Mouse (Mus musculus): ENCODE measurements around the gene Arl15.

Arl15 gene

GRCm38 (mm10) chr13:113824027-113824426 is 29.7 kb downstream of the Arl15 start:
- no peak for TF ChIP-seq GATA4 (IDR thresholded peaks at IDR 0.05; ENCODE audit: insufficient replicate concordance, low read length)

GRCm38 (mm10) chr13:113828633-113829032 is 34.3 kb downstream of the Arl15 start:
- no peak for TF ChIP-seq GATA4 (IDR thresholded peaks at IDR 0.05; ENCODE audit: insufficient replicate concordance, low read length)

- TF ChIP-seq GATA4 (IDR thresholded peaks at IDR 0.05; ENCODE audit: insufficient replicate concordance, low read length): no peak
These were observed 34.8 kb downstream of the Arl15 start for GRCm38 (mm10) chr13:113829079-113829478.

- no peak for TF ChIP-seq GATA4 (IDR thresholded peaks at IDR 0.05; ENCODE audit: insufficient replicate concordance, low read length)
These were observed 36.5 kb downstream of the Arl15 start for GRCm38 (mm10) chr13:113830805-113831204.

GRCm38 (mm10) chr13:113832947-113833346 is 38.6 kb downstream of the Arl15 start:
- no peak for TF ChIP-seq GATA4 (IDR thresholded peaks at IDR 0.05; ENCODE audit: insufficient replicate concordance, low read length)

GRCm38 (mm10) chr13:113835921-113836320 is 41.6 kb downstream of the Arl15 start:
- TF ChIP-seq GATA4 (IDR thresholded peaks at IDR 0.05; ENCODE audit: insufficient replicate concordance, low read length): no peak

GRCm38 (mm10) chr13:113838601-113839576 is 44.6 kb downstream of the Arl15 start:
- no peak for TF ChIP-seq GATA4 (IDR thresholded peaks at IDR 0.05; ENCODE audit: insufficient replicate concordance, low read length)

GRCm38 (mm10) chr13:113840421-113840820 is 46.1 kb downstream of the Arl15 start:
- TF ChIP-seq GATA4 (IDR thresholded peaks at IDR 0.05; ENCODE audit: insufficient replicate concordance, low read length): no peak

GRCm38 (mm10) chr13:113842411-113843309 is 48.4 kb downstream of the Arl15 start:
- no peak for TF ChIP-seq GATA4 (IDR thresholded peaks at IDR 0.05; ENCODE audit: insufficient replicate concordance, low read length)

- no peak for TF ChIP-seq GATA4 (IDR thresholded peaks at IDR 0.05; ENCODE audit: insufficient replicate concordance, low read length)
These were observed 49.0 kb downstream of the Arl15 start for GRCm38 (mm10) chr13:113843310-113843649.

- no peak for TF ChIP-seq GATA4 (IDR thresholded peaks at IDR 0.05; ENCODE audit: insufficient replicate concordance, low read length)
These were observed 49.6 kb downstream of the Arl15 start for GRCm38 (mm10) chr13:113843901-113844300.

- TF ChIP-seq GATA4 (IDR thresholded peaks at IDR 0.05; ENCODE audit: insufficient replicate concordance, low read length): no peak
These were observed 50.4 kb downstream of the Arl15 start for GRCm38 (mm10) chr13:113844717-113845116.

- TF ChIP-seq GATA4 (IDR thresholded peaks at IDR 0.05; ENCODE audit: insufficient replicate concordance, low read length): no peak
These were observed 50.9 kb downstream of the Arl15 start for GRCm38 (mm10) chr13:113845229-113845628.

GRCm38 (mm10) chr13:113846413-113846812 is 52.1 kb downstream of the Arl15 start:
- no peak for TF ChIP-seq GATA4 (IDR thresholded peaks at IDR 0.05; ENCODE audit: insufficient replicate concordance, low read length)

GRCm38 (mm10) chr13:113850431-113851034 is 56.2 kb downstream of the Arl15 start:
- no peak for TF ChIP-seq GATA4 (IDR thresholded peaks at IDR 0.05; ENCODE audit: insufficient replicate concordance, low read length)
